Mouse (Mus musculus) adrenal gland, adult 18-20 months (tissue): ENCODE results near the gene Maats1. TPM values are rescaled to one million over a fixed set of nuclear protein-coding genes. Genes with fewer than 3 reads are reported as not detected.
"Not testable (repeated sequence)": the region's sequence is repeated elsewhere in the genome, so short reads cannot be mapped to it uniquely, and the experiment has no call there.

Experiments
- DNase-seq, 2 experiments: peaks; one replicate each; pipeline ENCODE4 v3.0.0; 2021 to 2022; ENCODE audit warnings: low spot score in 2 of 2
- total RNA-seq, 2 experiments: library from RNA; stranded (reverse); gene quantifications; 1 replicate in 1 of 2; 2 replicates in 1 of 2; pipeline ENCODE4 v1.2.3; 2021

Gene Maats1
- total RNA-seq, 2 experiments from 2014 or later: 0.22 to 0.30 TPM

GRCm38 (mm10) chr16:38350361-38350855 is 8.5 kb upstream of the Maats1 start:
- no peak for DNase-seq

DNA sequence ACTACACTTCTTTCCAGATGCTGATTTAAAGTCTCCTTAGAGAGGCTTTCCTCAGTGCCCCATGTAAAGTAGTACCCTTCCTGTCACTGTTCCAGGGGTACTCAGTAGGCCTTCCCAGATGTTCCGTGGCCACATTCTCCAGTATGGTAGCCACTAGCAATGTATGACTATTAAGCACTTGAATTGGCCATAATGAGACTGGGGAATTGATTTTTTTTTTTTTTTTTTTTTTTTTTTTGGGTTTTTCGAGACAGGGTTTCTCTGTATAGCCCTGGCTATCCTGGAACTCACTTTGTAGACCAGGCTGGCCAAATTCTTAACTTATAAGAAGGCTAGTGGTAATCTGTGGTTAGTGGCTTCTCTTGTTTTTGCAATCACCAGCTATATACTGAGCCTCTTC is 7.9 kb upstream of the Maats1 start:
- no peak for DNase-seq

- DNase-seq: no peak
Measured at GRCm38 (mm10) chr16:38348217-38348761, 6.3 kb upstream of the Maats1 start.

- DNase-seq: no peak
Measured at GRCm38 (mm10) chr16:38347588-38347987, 5.6 kb upstream of the Maats1 start.

DNA sequence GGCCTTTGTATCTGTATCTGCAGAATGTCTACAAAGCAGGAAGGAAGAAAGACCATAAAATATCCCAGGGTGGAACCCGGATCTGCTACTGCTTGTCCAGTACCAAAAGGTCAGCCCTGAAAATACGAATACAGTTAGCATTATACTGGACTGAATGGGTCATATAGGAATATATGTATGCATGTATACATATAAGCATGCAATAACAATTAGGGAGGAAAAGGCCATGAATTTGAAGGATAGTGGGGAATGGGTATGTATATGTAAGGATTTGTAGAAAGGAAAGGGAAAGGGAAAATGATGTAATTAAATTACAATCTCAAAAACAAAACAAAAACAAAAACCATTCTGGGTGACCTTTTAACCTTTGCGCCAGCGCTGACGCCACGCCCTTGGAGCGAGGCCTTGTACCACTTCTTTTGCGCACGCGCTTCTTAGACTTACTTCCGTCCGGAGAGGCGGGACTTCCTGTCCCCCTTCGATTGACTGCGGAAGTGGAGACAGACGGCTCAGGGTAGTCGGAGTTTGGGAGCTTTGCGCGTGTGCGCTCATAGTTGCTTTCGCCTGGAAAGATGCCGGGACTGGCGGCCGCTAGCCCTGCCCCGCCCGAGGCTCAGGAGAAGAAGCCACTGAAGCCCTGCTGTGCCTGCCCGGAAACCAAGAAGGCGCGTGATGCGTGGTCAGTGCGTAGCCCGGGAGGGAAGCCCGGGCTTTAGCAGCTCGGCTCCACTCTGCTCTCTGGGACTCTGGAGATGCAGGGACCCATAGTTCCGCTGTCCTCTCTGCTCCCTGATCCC is 4.8 kb upstream of the Maats1 start, which contains the start of the genes Cox17 and Gm21987:
Gene Cox17 (plus strand): TSS at position 463 of the 797 bp plus-strand sequence.
Gene Gm21987 (plus strand): TSS at position 512 of the 797 bp plus-strand sequence.
- peak; percentile 85 for DNase-seq

- no peak for DNase-seq
Measured at GRCm38 (mm10) chr16:38344941-38345725, 3.2 kb upstream of the Maats1 start.

DNA sequence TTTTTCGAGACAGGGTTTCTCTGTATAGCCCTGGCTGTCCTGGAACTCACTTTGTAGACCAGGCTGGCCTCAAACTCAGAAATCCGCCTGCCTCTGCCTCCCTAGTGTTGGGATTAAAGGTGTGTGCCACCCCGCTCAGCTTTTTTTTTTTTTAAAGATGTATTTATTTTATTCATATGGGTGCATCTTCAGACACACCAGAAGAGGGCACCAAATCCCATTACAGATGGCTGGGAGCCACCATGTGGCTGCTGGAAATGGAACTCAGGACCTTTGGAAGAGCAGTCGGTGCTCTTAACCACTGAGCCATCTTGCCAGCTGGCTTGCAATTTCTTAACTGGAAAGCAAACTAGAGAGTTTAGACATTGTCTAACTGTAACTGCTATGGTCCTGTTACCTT is 3.9 kb downstream of the Maats1 start:
- not testable (repeated sequence) for DNase-seq

DNA sequence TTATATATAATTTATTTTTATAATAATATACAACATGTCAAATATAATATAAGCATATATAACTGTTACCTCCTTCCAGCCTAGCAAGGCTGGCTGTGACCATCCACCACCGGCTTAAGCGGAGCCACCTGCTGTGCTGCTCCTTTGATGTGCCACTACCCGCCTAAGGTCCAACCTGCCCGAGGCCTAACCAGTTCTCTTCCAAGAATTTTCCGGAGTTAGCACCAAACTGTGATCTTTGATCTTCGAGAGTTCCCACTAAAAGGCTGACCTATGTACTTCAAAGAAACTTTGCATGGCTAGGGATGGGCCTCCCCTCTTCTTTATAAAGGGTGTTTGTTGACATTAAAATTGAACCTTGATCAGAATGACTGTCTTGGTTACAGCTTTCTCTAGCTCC is 7.5 kb downstream of the Maats1 start:
- no peak for DNase-seq

GRCm38 (mm10) chr16:38329340-38329739 is 12.6 kb downstream of the Maats1 start:
- DNase-seq: no peak

GRCm38 (mm10) chr16:38326778-38327397 is 15.1 kb downstream of the Maats1 start:
- DNase-seq: no peak

DNA sequence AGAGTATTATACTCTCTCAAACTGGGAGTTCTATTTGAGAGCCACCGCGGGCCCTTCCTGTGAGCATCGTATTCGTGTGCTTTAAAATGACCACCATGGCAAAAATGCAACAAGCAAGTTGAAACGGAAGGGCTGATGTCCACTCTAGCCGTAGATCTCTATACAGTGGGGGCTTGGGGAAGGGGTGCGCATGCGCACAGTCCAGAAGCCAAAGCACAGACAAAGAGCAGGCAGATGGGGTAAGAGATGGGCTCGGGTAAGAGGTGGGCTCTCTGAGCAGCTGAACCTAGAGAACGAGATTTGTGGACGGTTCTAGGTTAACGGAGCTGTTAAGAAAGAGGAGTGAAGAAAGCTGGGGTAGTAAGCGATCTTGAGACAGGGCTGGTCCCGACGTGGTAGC is 17.6 kb downstream of the Maats1 start:
- no peak for DNase-seq

DNA sequence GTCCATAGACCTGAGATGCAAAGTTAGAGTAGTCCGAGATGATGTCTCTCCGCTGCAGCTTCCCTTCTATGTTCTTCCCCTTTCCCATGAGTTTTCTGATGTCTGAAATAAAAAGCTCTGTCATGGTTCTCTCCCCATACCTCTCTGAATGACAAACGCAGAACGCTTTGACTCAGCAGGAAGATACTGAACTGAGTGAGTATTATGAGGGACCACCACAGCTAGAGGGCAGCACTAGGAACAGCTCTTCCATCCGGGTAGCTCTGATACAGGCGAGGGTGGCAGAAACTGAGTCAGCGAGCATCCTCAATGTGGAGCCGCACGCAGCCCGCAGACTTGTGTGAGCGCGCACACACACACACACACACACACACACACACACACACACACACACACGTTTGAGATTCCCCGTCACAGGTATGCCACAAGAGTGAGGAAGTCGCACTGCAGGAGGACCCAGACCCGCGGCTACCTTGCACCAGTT is 20.4 kb downstream of the Maats1 start:
- peak; percentile 22 to 42 for DNase-seq

DNA sequence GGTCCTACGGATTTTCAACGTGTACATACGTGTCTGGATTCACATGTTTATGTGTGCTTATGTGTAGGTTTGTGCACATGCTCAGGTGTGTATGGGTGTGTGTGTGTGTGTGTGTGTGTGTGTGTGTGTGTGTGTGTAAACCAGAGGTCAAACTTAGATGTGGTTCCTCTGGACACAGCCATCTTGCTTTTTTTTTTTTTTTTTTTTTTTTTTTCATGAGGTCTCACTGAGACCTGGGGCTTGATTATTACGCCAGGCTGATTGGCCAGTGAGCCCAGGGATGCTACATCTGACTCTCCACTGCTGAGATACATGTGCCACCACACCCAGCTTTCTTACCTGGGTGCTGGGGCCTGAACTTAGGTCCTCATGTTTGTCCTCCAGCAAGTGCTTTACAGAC is 22.9 kb downstream of the Maats1 start:
- DNase-seq: no peak

- no peak for DNase-seq
Measured at GRCm38 (mm10) chr16:38318492-38318891, 23.5 kb downstream of the Maats1 start.

DNA sequence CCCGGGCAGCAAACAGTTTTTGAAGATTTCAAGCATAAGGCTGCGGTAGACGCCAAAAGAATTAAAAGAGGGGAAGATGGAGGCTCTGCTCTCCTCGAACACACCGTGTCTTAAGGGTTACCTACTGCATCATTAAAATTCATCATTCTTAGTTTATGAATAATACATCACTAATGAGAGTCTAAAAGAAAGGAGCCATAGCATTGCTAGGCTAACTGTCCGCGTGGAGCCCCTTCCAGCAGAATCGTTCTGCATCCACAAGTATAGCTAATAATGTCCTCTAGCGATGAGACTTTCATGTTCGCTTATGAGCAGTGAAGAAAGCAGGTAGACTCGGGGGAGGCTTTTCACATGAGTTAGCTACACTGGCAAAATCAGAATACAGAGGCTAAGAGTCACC is 33.7 kb downstream of the Maats1 start:
- no peak for DNase-seq

GRCm38 (mm10) chr16:38307651-38308050 is 34.3 kb downstream of the Maats1 start:
- no peak for DNase-seq

DNA sequence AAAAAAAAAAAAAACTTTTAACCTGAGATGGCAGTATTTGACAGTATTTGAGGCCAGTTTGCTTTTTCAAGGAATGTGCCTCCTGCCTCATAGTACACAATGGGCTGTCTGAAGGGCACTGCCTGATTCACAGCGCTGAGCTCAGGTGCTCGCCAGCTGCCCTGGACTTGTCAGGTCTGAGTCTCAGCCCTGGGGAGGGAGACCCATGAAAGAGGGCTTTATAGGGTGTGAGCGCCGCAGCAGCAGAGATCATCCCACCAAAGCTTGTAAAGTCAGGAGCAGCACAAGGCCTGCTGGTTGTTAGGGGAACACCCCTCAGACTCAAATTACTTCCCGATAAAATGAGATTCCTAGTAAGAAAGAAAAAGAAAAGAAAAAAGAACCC is 34.7 kb downstream of the Maats1 start:
- no peak for DNase-seq

GRCm38 (mm10) chr16:38306571-38307220 is 35.2 kb downstream of the Maats1 start:
- peak in 1 of 2 experiments; percentile 35 for DNase-seq

DNA sequence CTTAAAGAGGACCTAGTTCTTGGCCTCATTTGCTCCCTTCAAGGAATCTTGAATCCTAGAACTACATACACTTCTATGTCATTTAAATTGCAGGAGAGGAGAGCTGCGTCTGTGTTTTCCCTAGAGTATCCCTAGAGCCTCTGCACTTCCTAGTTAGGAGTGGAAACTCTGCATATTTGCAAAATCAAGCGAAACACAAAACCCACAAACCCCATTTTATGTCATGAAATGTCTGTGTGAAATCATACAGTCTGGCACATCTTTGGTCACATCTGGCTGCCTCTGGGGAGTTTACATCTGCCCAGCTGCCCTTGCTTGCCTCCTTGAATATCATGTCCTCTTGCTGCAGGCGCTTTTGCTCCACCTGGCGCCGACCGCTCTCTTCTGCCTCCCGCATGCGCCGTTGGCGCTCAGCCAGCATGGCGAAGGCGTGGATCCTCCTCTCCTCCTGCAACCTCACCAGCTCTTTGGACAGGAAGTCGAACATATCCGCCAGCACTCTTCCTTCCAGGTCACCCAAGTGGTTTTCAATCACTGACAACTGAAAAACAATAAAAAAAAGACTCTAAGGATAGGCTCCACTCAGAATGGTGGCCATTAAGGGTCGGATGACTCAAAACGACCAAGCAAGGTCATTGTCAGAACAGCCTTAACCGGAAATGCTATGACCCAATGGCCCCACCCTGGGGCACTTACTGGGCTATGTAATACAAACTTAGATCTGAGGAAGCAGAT is 37.3 kb downstream of the Maats1 start:
- DNase-seq: peak; percentile 33 to 61

DNA sequence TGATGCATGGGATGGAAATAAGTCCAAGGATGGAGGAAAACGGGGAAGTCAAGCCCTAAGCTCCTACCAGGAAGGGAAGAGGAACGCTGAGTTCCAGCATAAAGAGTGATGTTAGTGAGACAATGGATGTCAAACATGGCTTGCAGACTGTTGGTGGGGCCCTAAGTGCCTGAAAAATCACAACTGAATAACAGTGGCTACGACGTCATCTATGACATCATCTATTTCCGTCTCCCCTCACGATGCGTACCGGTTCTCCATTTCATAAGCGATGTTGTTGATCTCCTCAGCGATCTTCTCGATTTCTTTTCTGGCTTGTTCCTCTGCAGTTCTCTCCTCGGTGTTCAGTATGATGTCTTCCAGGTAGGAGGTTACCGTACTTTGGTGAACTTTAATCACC is 39.6 kb downstream of the Maats1 start:
- no peak for DNase-seq
